Mouse (Mus musculus) MEL (cell line): Measurements from ENCODE around the gene Mrvi1. TPM values are rescaled to one million over a fixed set of nuclear protein-coding genes. Genes with fewer than 3 reads are reported as not detected.
A peak's percentile ranks its signal among the peaks of the same experiment; 100 is the strongest.

Experiments used
- DNase-seq: peaks from one replicate; pipeline ENCODE4 v3.0.0; 2011; ENCODE audit warnings: low read depth, low spot score
- H3K27ac ChIP-seq: 2 replicates; pipeline ENCODE4 v1.5.1; 2012; ENCODE audit warnings: low read depth, mild to moderate bottlenecking, control low read depth, low read length, moderate library complexity; ENCODE audit not compliant: control insufficient read depth
- H3K27me3 ChIP-seq, 2 experiments: fragments of 150-350 bp in 1 of 2; sonication (generic) in 1 of 2; 2 replicates each; pipeline ENCODE4 v1.6.1; 2012; ENCODE audit warnings: low read length in 2 of 2, mild to moderate bottlenecking in 2 of 2, improper control_type of control experiment in 1 of 2, moderate library complexity in 1 of 2; ENCODE audit not compliant: insufficient read depth in 2 of 2, control insufficient read depth in 1 of 2
- H3K36me3 ChIP-seq, 2 experiments: 2 replicates each; pipeline ENCODE4 v1.6.1; 2012 to 2014; ENCODE audit warnings: low read length in 2 of 2, improper control_type of control experiment in 1 of 2, inconsistent platforms in 1 of 2, mild to moderate bottlenecking in 1 of 2; ENCODE audit not compliant: insufficient read depth in 2 of 2, control insufficient read depth in 1 of 2
- H3K4me1 ChIP-seq, 2 experiments: fragments of 150-350 bp in 1 of 2; sonication (generic) in 1 of 2; 2 replicates each; pipeline ENCODE4 v1.6.1; 2012; ENCODE audit warnings: low read length in 2 of 2, improper control_type of control experiment in 1 of 2, mild to moderate bottlenecking in 1 of 2; ENCODE audit not compliant: insufficient read depth in 2 of 2, control insufficient read depth in 1 of 2
- H3K4me3 ChIP-seq, 2 experiments: fragments of 150-350 bp in 1 of 2; sonication (generic) in 1 of 2; 2 replicates each; pipeline ENCODE4 v1.5.1; 2012; ENCODE audit warnings: low read depth in 2 of 2, low read length in 2 of 2, mild to moderate bottlenecking in 2 of 2, moderate library complexity in 2 of 2, control low read depth in 1 of 2, improper control_type of control experiment in 1 of 2; ENCODE audit not compliant: control insufficient read depth in 1 of 2, insufficient read depth in 1 of 2
- H3K79me2 ChIP-seq: 2 replicates; pipeline ENCODE4 v1.6.1; 2012; ENCODE audit warnings: mild to moderate bottlenecking, low read length, moderate library complexity; ENCODE audit not compliant: control insufficient read depth, poor library complexity, insufficient read depth
- H3K9ac ChIP-seq: 2 replicates; pipeline ENCODE4 v1.6.1; 2012; ENCODE audit warnings: low read depth, mild to moderate bottlenecking, control low read depth, low read length, moderate library complexity; ENCODE audit not compliant: control insufficient read depth, poor library complexity, severe bottlenecking
- H3K9me3 ChIP-seq: fragments of 150-350 bp; sonication (generic); replicated peaks from 2 replicates; pipeline ENCODE4 v1.6.1; 2012; ENCODE audit warnings: mild to moderate bottlenecking, low read length, improper control_type of control experiment, moderate library complexity; ENCODE audit not compliant: insufficient read depth
- CHD1 ChIP-seq: IDR thresholded peaks from 2 replicates; pipeline ENCODE4 v1.6.1; 2012; ENCODE audit warnings: low read depth, mild to moderate bottlenecking, inconsistent platforms, low read length, improper control_type of control experiment
- CHD2 ChIP-seq: IDR thresholded peaks from 2 replicates; pipeline ENCODE4 v1.6.1; 2011; ENCODE audit warnings: low read length, improper control_type of control experiment
- CTCF ChIP-seq, 3 experiments: IDR thresholded peaks in 2 of 3; conservative IDR thresholded peaks in 1 of 3; 2 replicates each; pipeline ENCODE4 v1.5.1; 2011 to 2012; ENCODE audit warnings: low read length in 3 of 3, low read depth in 2 of 3, mild to moderate bottlenecking in 2 of 3, improper control_type of control experiment in 1 of 3, inconsistent platforms in 1 of 3, mixed read lengths in 1 of 3, moderate library complexity in 1 of 3; ENCODE audit not compliant: control insufficient read depth in 1 of 3, insufficient read depth in 1 of 3, poor library complexity in 1 of 3, severe bottlenecking in 1 of 3
- E2F4 ChIP-seq: IDR thresholded peaks from 2 replicates; pipeline ENCODE4 v1.6.1; 2011; ENCODE audit warnings: low read depth, low read length, improper control_type of control experiment, borderline replicate concordance
- ELF1 ChIP-seq: IDR thresholded peaks from 2 replicates; pipeline ENCODE4 v1.6.1; 2014; ENCODE audit warnings: low read depth, mild to moderate bottlenecking, inconsistent platforms, low read length, improper control_type of control experiment, moderate library complexity
- ETS1 ChIP-seq: IDR thresholded peaks from 2 replicates; pipeline ENCODE4 v1.6.1; 2012; ENCODE audit warnings: low read depth, mild to moderate bottlenecking, inconsistent platforms, low read length, improper control_type of control experiment, moderate library complexity
- GABPA ChIP-seq: IDR thresholded peaks from 2 replicates; pipeline ENCODE4 v1.6.1; 2012; ENCODE audit warnings: low read depth, mild to moderate bottlenecking, inconsistent platforms, low read length, improper control_type of control experiment, moderate library complexity
- GATA1 ChIP-seq: IDR thresholded peaks from 2 replicates; pipeline ENCODE4 v1.6.1; 2011; ENCODE audit warnings: low read depth, low read length, improper control_type of control experiment
- HCFC1 ChIP-seq: IDR thresholded peaks from 2 replicates; pipeline ENCODE4 v1.6.1; 2012; ENCODE audit warnings: low read depth, mild to moderate bottlenecking, inconsistent platforms, low read length, improper control_type of control experiment, moderate library complexity
- MAFK ChIP-seq: IDR thresholded peaks from 2 replicates; pipeline ENCODE4 v1.6.1; 2011; ENCODE audit warnings: low read depth, mild to moderate bottlenecking, low read length, improper control_type of control experiment, borderline replicate concordance
- MAZ ChIP-seq: IDR thresholded peaks from 2 replicates; pipeline ENCODE4 v1.6.1; 2012; ENCODE audit warnings: low read depth, mild to moderate bottlenecking, inconsistent platforms, low read length, improper control_type of control experiment
- MXI1 ChIP-seq: IDR thresholded peaks from 2 replicates; pipeline ENCODE4 v1.6.1; 2011; ENCODE audit warnings: mild to moderate bottlenecking, low read depth, low read length, improper control_type of control experiment
- MYB ChIP-seq: IDR thresholded peaks from 2 replicates; pipeline ENCODE4 v1.6.1; 2011; ENCODE audit warnings: mild to moderate bottlenecking, low read depth, low read length, improper control_type of control experiment
- MYC ChIP-seq: IDR thresholded peaks from 2 replicates; pipeline ENCODE4 v1.6.1; 2011; ENCODE audit warnings: low read depth, mild to moderate bottlenecking, low read length, improper control_type of control experiment, moderate library complexity
- NELFE ChIP-seq: IDR thresholded peaks from 2 replicates; pipeline ENCODE4 v1.6.1; 2011; ENCODE audit warnings: low read depth, low read length, improper control_type of control experiment
- POLR2AphosphoS2 ChIP-seq: IDR thresholded peaks from 2 replicates; pipeline ENCODE4 v1.6.1; 2011; ENCODE audit warnings: low read length, improper control_type of control experiment
- POLR2AphosphoS5 ChIP-seq: IDR thresholded peaks from 2 replicates; pipeline ENCODE4 v1.6.1; 2012; ENCODE audit warnings: low read depth, borderline replicate concordance, mild to moderate bottlenecking, inconsistent platforms, low read length, moderate library complexity, mixed read lengths
- RAD21 ChIP-seq: IDR thresholded peaks from 2 replicates; pipeline ENCODE4 v1.6.1; 2011; ENCODE audit warnings: mild to moderate bottlenecking, low read depth, low read length, improper control_type of control experiment
- RCOR1 ChIP-seq: IDR thresholded peaks from 2 replicates; pipeline ENCODE4 v1.6.1; 2012; ENCODE audit warnings: low read depth, mild to moderate bottlenecking, inconsistent platforms, low read length, improper control_type of control experiment
- SIN3A ChIP-seq: IDR thresholded peaks from 2 replicates; pipeline ENCODE4 v1.6.1; 2012; ENCODE audit warnings: low read length, improper control_type of control experiment, inconsistent platforms
- SMC3 ChIP-seq: IDR thresholded peaks from 2 replicates; pipeline ENCODE4 v1.6.1; 2011; ENCODE audit warnings: low read depth, low read length, improper control_type of control experiment
- TBP ChIP-seq: IDR thresholded peaks from 2 replicates; pipeline ENCODE4 v1.8.0; 2011; ENCODE audit warnings: low read depth, low read length, improper control_type of control experiment
- UBTF ChIP-seq: IDR thresholded peaks from 2 replicates; pipeline ENCODE4 v1.6.1; 2012; ENCODE audit warnings: low read depth, mild to moderate bottlenecking, inconsistent platforms, low read length, improper control_type of control experiment, moderate library complexity, borderline replicate concordance; ENCODE audit not compliant: insufficient read depth
- USF2 ChIP-seq, 2 experiments: IDR thresholded peaks; 2 replicates each; pipeline ENCODE4 v1.6.1; 2011 to 2012; ENCODE audit warnings: improper control_type of control experiment in 2 of 2, low read length in 2 of 2, borderline replicate concordance in 1 of 2, inconsistent platforms in 1 of 2, low read depth in 1 of 2, mild to moderate bottlenecking in 1 of 2; ENCODE audit not compliant: insufficient read depth in 1 of 2
- ZC3H11A ChIP-seq: IDR thresholded peaks from 2 replicates; pipeline ENCODE4 v1.6.1; 2012; ENCODE audit warnings: low read depth, mild to moderate bottlenecking, inconsistent platforms, low read length, improper control_type of control experiment
- ZKSCAN1 ChIP-seq: IDR thresholded peaks from 2 replicates; pipeline ENCODE4 v1.6.1; 2012; ENCODE audit warnings: low read depth, mild to moderate bottlenecking, inconsistent platforms, low read length, improper control_type of control experiment, moderate library complexity
- ZMIZ1 ChIP-seq: IDR thresholded peaks from 2 replicates; pipeline ENCODE4 v1.6.1; 2012; ENCODE audit warnings: low read depth, mild to moderate bottlenecking, inconsistent platforms, low read length, improper control_type of control experiment, moderate library complexity
- polyA plus RNA-seq, 2 experiments: library from polyadenylated mRNA; stranded (reverse) in 1 of 2; unstranded in 1 of 2; fragments of >175 nt in 1 of 2; fragments of >200 nt in 1 of 2; gene quantifications; 2 replicates each; pipeline versions ENCODE4 v1.2.1 to v1.2.4; 2012; ENCODE audit warnings: low replicate concordance in 2 of 2, low read depth in 1 of 2; ENCODE audit not compliant: insufficient read length in 2 of 2, insufficient read depth in 1 of 2, missing spikeins in 1 of 2
- total RNA-seq: library from RNA; depleted of rRNA; stranded (reverse); fragments of 300-350 nt; gene quantifications from 2 replicates; pipeline ENCODE4 v1.2.3, GENCODE M21; 2012

The Mrvi1 gene
- total and polyA plus RNA-seq, 3 experiments: 0.19 to 0.92 TPM; not detected in 1

GRCm38 (mm10) chr7:111015731-111016130 lies 33.5 kb upstream of the Mrvi1 start:
- H3K36me3 ChIP-seq: peaks cover 0 to 2% of the 10 kb centered on the region in 2 experiments; a peak in 2 of 4 replicates
- H3K4me1 ChIP-seq: peaks cover 0 to 11% of the 10 kb centered on the region in 2 experiments; a peak in 2 of 4 replicates
- H3K27me3 ChIP-seq: no peaks in the 10 kb centered on the region
- DNase-seq: no peak
- H3K79me2 ChIP-seq: no peaks in the 10 kb centered on the region
- no peaks in the 10 kb centered on the region for H3K9me3 ChIP-seq
- H3K27ac ChIP-seq: no peak overlapping the region
- no peak for TF ChIP-seq GATA1
- TF ChIP-seq ZC3H11A: no peak
- no peak for TF ChIP-seq ZMIZ1
- TF ChIP-seq UBTF: no peak
- TF ChIP-seq CTCF (IDR thresholded peaks at IDR 0.05 in 2 of 3, conservative IDR thresholded peaks at IDR 0.05 in 1 of 3; ENCODE audit: control insufficient read depth in 1 of 3, insufficient read depth in 1 of 3, low read depth in 2 of 3, low read length in 3 of 3, poor library complexity in 1 of 3, severe bottlenecking in 1 of 3): no peak
- TF ChIP-seq GABPA: no peak
- no peak for TF ChIP-seq MXI1
- no peak for TF ChIP-seq ETS1
- TF ChIP-seq ELF1: no peak
- TF ChIP-seq NELFE: no peak
- no peak for TF ChIP-seq HCFC1
- TF ChIP-seq MAZ: no peak
- no peak for TF ChIP-seq RCOR1
- TF ChIP-seq MYB: no peak
- no peak for TF ChIP-seq POLR2AphosphoS5
- no peak for TF ChIP-seq CHD1
- no peak for TF ChIP-seq USF2 (IDR thresholded peaks at IDR 0.05; ENCODE audit: borderline replicate concordance in 1 of 2, insufficient read depth in 1 of 2, low read depth in 1 of 2, low read length in 2 of 2)
- no peak for TF ChIP-seq MYC
- no peak for TF ChIP-seq TBP
- no peak for TF ChIP-seq ZKSCAN1
- no peak overlapping the region for H3K4me3 ChIP-seq
- H3K9ac ChIP-seq: no peak overlapping the region

- peak overlapping the region; percentile 8; the same call in 1 of the 2 replicates for H3K9ac ChIP-seq
- H3K4me1 ChIP-seq: peaks cover 0 to 11% of the 10 kb centered on the region in 2 experiments; a peak in 2 of 4 replicates
- peak; percentile 98 for TF ChIP-seq SMC3
- 0 out of 2 replicates have a peak, but pooled peaks have one; percentile 7 for TF ChIP-seq RCOR1
- TF ChIP-seq ELF1: peak; percentile 73; the same call in 1 of the 2 replicates
- no peak for TF ChIP-seq E2F4
- no peak for TF ChIP-seq GABPA
- no peak for TF ChIP-seq UBTF
- no peak for TF ChIP-seq POLR2AphosphoS2
- peak; percentile 98 for TF ChIP-seq RAD21
- peak; percentile 33; the same call in 1 of the 2 replicates for TF ChIP-seq HCFC1
- TF ChIP-seq ZC3H11A: peak; percentile 98
- no peak for TF ChIP-seq ZKSCAN1
- TF ChIP-seq MAFK: peak; percentile 72
- TF ChIP-seq CHD2: no peak
- peak; percentile 63; the same call in 1 of the 2 replicates for TF ChIP-seq MAZ
- 0 out of 2 replicates have a peak, but pooled peaks have one; percentile 3 for TF ChIP-seq GATA1
- peak; percentile 90 to 98 (median 97) for TF ChIP-seq CTCF (IDR thresholded peaks at IDR 0.05 in 2 of 3, conservative IDR thresholded peaks at IDR 0.05 in 1 of 3; ENCODE audit: control insufficient read depth in 1 of 3, insufficient read depth in 1 of 3, low read depth in 2 of 3, low read length in 3 of 3, poor library complexity in 1 of 3, severe bottlenecking in 1 of 3)
- TF ChIP-seq ZMIZ1: no peak
- TF ChIP-seq SIN3A: peak; percentile 25; the same call in 1 of the 2 replicates
- no peak for TF ChIP-seq MXI1
- no peak for TF ChIP-seq MYB
- no peaks in the 10 kb centered on the region for H3K27me3 ChIP-seq
- peaks cover 0 to 2% of the 10 kb centered on the region in 2 experiments; a peak in 2 of 4 replicates for H3K36me3 ChIP-seq
- no peak overlapping the region for H3K27ac ChIP-seq
- H3K9me3 ChIP-seq: no peaks in the 10 kb centered on the region
- DNase-seq: peak; percentile 92
- H3K79me2 ChIP-seq: no peaks in the 10 kb centered on the region
- peak overlapping the region; percentile 51 to 55 for H3K4me3 ChIP-seq
Observed at GRCm38 (mm10) chr7:111014893-111015292, 32.6 kb upstream of the Mrvi1 start.
